In the genomic region with DNA sequence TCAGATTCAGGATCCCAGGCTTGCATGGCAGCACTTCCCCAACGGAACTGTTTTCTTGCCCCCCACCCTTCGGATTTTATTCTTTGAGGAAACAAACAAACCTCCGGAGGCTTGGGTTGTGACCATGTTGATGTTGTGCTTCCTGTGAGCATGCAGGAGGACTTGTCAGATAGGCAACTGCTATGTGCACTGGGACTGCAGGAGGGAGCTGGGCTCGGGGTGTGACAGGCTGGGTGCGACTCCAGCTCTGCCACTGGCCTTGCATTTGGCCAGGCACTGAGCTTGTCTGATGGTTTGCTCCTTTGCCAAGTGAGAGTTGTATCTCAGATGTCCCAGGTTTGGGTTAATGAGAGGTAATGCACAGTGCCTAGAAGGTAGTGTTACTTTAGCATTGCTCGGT, we compare ENCODE assay signal across 27 mouse cellular contexts. TPM values are rescaled to one million over a fixed set of nuclear protein-coding genes. Genes with fewer than 3 reads are reported as not detected.
"Had no signal": no experiment of that assay in that cellular context is flagged by ENCODE, and none has a peak within 500 bp of the region (broad histone marks: within the 10 kb centered on the region; RNA-seq: fewer than 3 reads in every experiment).

No protein-coding gene starts in this region.

- H3K36me3 ChIP-seq: kidney, embryonic 15.5 days; liver, embryonic 13.5 days; midbrain, embryonic 12.5 days; midbrain, embryonic 15.5 days; neural tube, embryonic 12.5 days; neural tube, embryonic 15.5 days had no signal

- H3K9me3 ChIP-seq: kidney, embryonic 15.5 days; liver, embryonic 13.5 days; midbrain, embryonic 12.5 days; midbrain, embryonic 15.5 days; neural tube, embryonic 12.5 days; neural tube, embryonic 15.5 days had no signal

- H3K9ac ChIP-seq: kidney, embryonic 15.5 days; liver, embryonic 13.5 days; midbrain, embryonic 12.5 days; midbrain, embryonic 15.5 days; neural tube, embryonic 12.5 days; neural tube, embryonic 15.5 days had no signal

- H3K4me1 ChIP-seq: kidney, embryonic 15.5 days; liver, embryonic 13.5 days; midbrain, embryonic 12.5 days; neural tube, embryonic 12.5 days had no signal

- H3K4me2 ChIP-seq: kidney, embryonic 15.5 days; liver, embryonic 13.5 days; midbrain, embryonic 12.5 days; midbrain, embryonic 15.5 days; neural tube, embryonic 12.5 days; neural tube, embryonic 15.5 days had no signal

- H3K27ac ChIP-seq: kidney, embryonic 15.5 days; left cerebral cortex, adult 2 months; liver, embryonic 13.5 days; midbrain, embryonic 12.5 days; midbrain, embryonic 15.5 days; neural tube, embryonic 12.5 days had no signal

- H3K27me3 ChIP-seq: liver, embryonic 13.5 days; midbrain, embryonic 15.5 days; neural tube, embryonic 12.5 days; neural tube, embryonic 15.5 days had no signal

- DNase-seq: kidney, postnatal 10 days; kidney, postnatal 36 days; layer of hippocampus, postnatal 36 days; liver, embryonic 13.5 days; lung, adult 2 months; lung, postnatal 14 days; lung, postnatal 4 days; right cerebral cortex, postnatal 25 days; spleen, adult 18-20 months; thymus, adult 18-20 months; thymus, postnatal 36 days had no signal

- ATAC-seq: midbrain, embryonic 15.5 days had no signal

- H3K4me3 ChIP-seq: kidney, embryonic 15.5 days; left cerebral cortex, adult 2 months; liver, embryonic 13.5 days; midbrain, embryonic 12.5 days; midbrain, embryonic 15.5 days; neural tube, embryonic 12.5 days; neural tube, embryonic 15.5 days had no signal

RNA-seq across cellular contexts. Expression of a gene that starts 2.8 kb away (rescaled TPM):
- total RNA-seq: layer of hippocampus, adult 8-10 months; layer of hippocampus, postnatal 10 days; layer of hippocampus, postnatal 36 days; left cerebral cortex, postnatal 10 days; liver, adult 2 months had no signal
- polyA plus RNA-seq: kidney, embryonic 15.5 days; limb, embryonic 11.5 days; limb, embryonic 14.5 days; liver, adult 2 months; liver, embryonic 13.5 days; lung, adult 2 months; lung, embryonic 16.5 days; midbrain, embryonic 12.5 days; midbrain, embryonic 15.5 days; neural tube, embryonic 12.5 days; neural tube, embryonic 15.5 days; stomach, embryonic 16.5 days; testis, adult 2 months; urinary bladder, adult 2 months had no signal

RNA-seq across cellular contexts. Expression of a gene that starts 6.9 kb away (rescaled TPM):
- total RNA-seq: liver, adult 2 months had no signal
- polyA plus RNA-seq: liver, adult 2 months had no signal
